Mouse (Mus musculus): ENCODE results near the gene Rundc3a. TPM values are rescaled to one million over a fixed set of nuclear protein-coding genes. Genes with fewer than 3 reads are reported as not detected.
A peak's percentile ranks its signal among the peaks of the same experiment; 100 is the strongest.

Rundc3a gene
- polyA plus RNA-seq, 1 experiment = 3.4 TPM

- 15% methylated on average over 23 of the region's 23 CpGs for WGBS
- Histone ChIP-seq H3K36me3 (ENCODE audit: control insufficient read depth, insufficient read depth, low read length) (no peaks in the 10 kb centered on the region), H3K27me3 (replicated peaks; ENCODE audit: control insufficient read depth, insufficient read depth, low read length) (no peaks in the 10 kb centered on the region), H3K4me1 (ENCODE audit: control insufficient read depth, insufficient read depth, low read length) (peaks cover 7% of the 10 kb centered on the region; the same call in 1 of the 2 replicates), H3K4me3 (ENCODE audit: insufficient read depth, low read depth, low read length) (no peak overlapping the region), H3K27ac (ENCODE audit: insufficient read depth, low read depth, low read length) (peak overlapping the region; percentile 82)
- DNase-seq = peak; percentile 93
- TF ChIP-seq POLR2A (IDR thresholded peaks at IDR 0.05; ENCODE audit: low read depth, low read length) (peak; percentile 15), CTCF (conservative IDR thresholded peaks at IDR 0.05; ENCODE audit: insufficient read depth, insufficient read length, low read depth, low read length) (no peak)
These were observed 17.7 kb upstream of the Rundc3a start for GRCm38 (mm10) chr11:102375196-102376173.

GRCm38 (mm10) chr11:102376196-102376835 lies 16.9 kb upstream of the Rundc3a start:
- no peak overlapping the region for H3K4me3 ChIP-seq (ENCODE audit: insufficient read depth, low read depth, low read length)
- H3K27ac ChIP-seq (ENCODE audit: insufficient read depth, low read depth, low read length) = peak overlapping the region; percentile 24; the same call in 1 of the 2 replicates
- no peak for TF ChIP-seq CTCF (conservative IDR thresholded peaks at IDR 0.05; ENCODE audit: insufficient read depth, insufficient read length, low read depth, low read length)
- no peak for TF ChIP-seq POLR2A (IDR thresholded peaks at IDR 0.05; ENCODE audit: low read depth, low read length)
- H3K36me3 ChIP-seq (ENCODE audit: control insufficient read depth, insufficient read depth, low read length) = no peaks in the 10 kb centered on the region
- peaks cover 7% of the 10 kb centered on the region; the same call in 1 of the 2 replicates for H3K4me1 ChIP-seq (ENCODE audit: control insufficient read depth, insufficient read depth, low read length)
- DNase-seq = no peak
- no peaks in the 10 kb centered on the region for H3K27me3 ChIP-seq (replicated peaks; ENCODE audit: control insufficient read depth, insufficient read depth, low read length)
- 40% methylated on average over 8 of the region's 8 CpGs for WGBS

- Histone ChIP-seq H3K36me3 (ENCODE audit: control insufficient read depth, insufficient read depth, low read length) (no peaks in the 10 kb centered on the region), H3K4me1 (ENCODE audit: control insufficient read depth, insufficient read depth, low read length) (peaks cover 7% of the 10 kb centered on the region; the same call in 1 of the 2 replicates), H3K27me3 (replicated peaks; ENCODE audit: control insufficient read depth, insufficient read depth, low read length) (no peaks in the 10 kb centered on the region), H3K4me3 (ENCODE audit: insufficient read depth, low read depth, low read length) (no peak overlapping the region), H3K27ac (ENCODE audit: insufficient read depth, low read depth, low read length) (no peak overlapping the region)
- no peak for DNase-seq
- TF ChIP-seq POLR2A (IDR thresholded peaks at IDR 0.05; ENCODE audit: low read depth, low read length) (no peak), CTCF (conservative IDR thresholded peaks at IDR 0.05; ENCODE audit: insufficient read depth, insufficient read length, low read depth, low read length) (0 out of 2 replicates have a peak, but pooled peaks have one; percentile 22)
- whole genome bisulfite sequencing = 71% methylated on average over 12 of the region's 12 CpGs
These were observed 16.0 kb upstream of the Rundc3a start for GRCm38 (mm10) chr11:102377186-102377585.

- no peak for DNase-seq
- no peak for TF ChIP-seq CTCF (conservative IDR thresholded peaks at IDR 0.05; ENCODE audit: insufficient read depth, insufficient read length, low read depth, low read length)
- no peak for TF ChIP-seq POLR2A (IDR thresholded peaks at IDR 0.05; ENCODE audit: low read depth, low read length)
- no peak overlapping the region for H3K27ac ChIP-seq (ENCODE audit: insufficient read depth, low read depth, low read length)
- no peak overlapping the region for H3K4me3 ChIP-seq (ENCODE audit: insufficient read depth, low read depth, low read length)
- H3K27me3 ChIP-seq (replicated peaks; ENCODE audit: control insufficient read depth, insufficient read depth, low read length) = no peaks in the 10 kb centered on the region
- 66% methylated on average over 5 of the region's 5 CpGs for WGBS
- peaks cover 4% of the 10 kb centered on the region; the same call in 1 of the 2 replicates for H3K4me1 ChIP-seq (ENCODE audit: control insufficient read depth, insufficient read depth, low read length)
- no peaks in the 10 kb centered on the region for H3K36me3 ChIP-seq (ENCODE audit: control insufficient read depth, insufficient read depth, low read length)
These were observed 13.1 kb upstream of the Rundc3a start for GRCm38 (mm10) chr11:102380091-102380490.

- 59% methylated on average over 4 of the region's 4 CpGs for WGBS
- TF ChIP-seq CTCF (conservative IDR thresholded peaks at IDR 0.05; ENCODE audit: insufficient read depth, insufficient read length, low read depth, low read length) = no peak
- TF ChIP-seq POLR2A (IDR thresholded peaks at IDR 0.05; ENCODE audit: low read depth, low read length) = no peak
- DNase-seq = no peak
- Histone ChIP-seq H3K27me3 (replicated peaks; ENCODE audit: control insufficient read depth, insufficient read depth, low read length) (no peaks in the 10 kb centered on the region), H3K36me3 (ENCODE audit: control insufficient read depth, insufficient read depth, low read length) (no peaks in the 10 kb centered on the region), H3K4me1 (ENCODE audit: control insufficient read depth, insufficient read depth, low read length) (no peaks in the 10 kb centered on the region), H3K27ac (ENCODE audit: insufficient read depth, low read depth, low read length) (no peak overlapping the region), H3K4me3 (ENCODE audit: insufficient read depth, low read depth, low read length) (no peak overlapping the region)
These were observed 11.7 kb upstream of the Rundc3a start for GRCm38 (mm10) chr11:102381341-102382100.

- H3K4me3 ChIP-seq (ENCODE audit: insufficient read depth, low read depth, low read length) = no peak overlapping the region
- H3K27ac ChIP-seq (ENCODE audit: insufficient read depth, low read depth, low read length) = no peak overlapping the region
- no peak for DNase-seq
- no peaks in the 10 kb centered on the region for H3K4me1 ChIP-seq (ENCODE audit: control insufficient read depth, insufficient read depth, low read length)
- TF ChIP-seq CTCF (conservative IDR thresholded peaks at IDR 0.05; ENCODE audit: insufficient read depth, insufficient read length, low read depth, low read length) (no peak), POLR2A (IDR thresholded peaks at IDR 0.05; ENCODE audit: low read depth, low read length) (no peak)
- 90% methylated on average over 3 of the region's 3 CpGs for WGBS
- H3K36me3 ChIP-seq (ENCODE audit: control insufficient read depth, insufficient read depth, low read length) = no peaks in the 10 kb centered on the region
- no peaks in the 10 kb centered on the region for H3K27me3 ChIP-seq (replicated peaks; ENCODE audit: control insufficient read depth, insufficient read depth, low read length)
These were observed 10.4 kb upstream of the Rundc3a start for GRCm38 (mm10) chr11:102382794-102383193.
